Mouse (Mus musculus): ENCODE measurements around the gene Tac1. TPM values are rescaled to one million over a fixed set of nuclear protein-coding genes. Genes with fewer than 3 reads are reported as not detected.
A peak's percentile ranks its signal among the peaks of the same experiment; 100 is the strongest.
"Not testable (repeated sequence)": the region's sequence is repeated elsewhere in the genome, so short reads cannot be mapped to it uniquely, and the experiment has no call there.

The Tac1 gene
- 1.4 TPM in 1 of 2 replicates, not detected in the other for polyA plus RNA-seq (2015; fragmentation: Nextera tagmentation; extraction: Ambion mirVana)

DNA sequence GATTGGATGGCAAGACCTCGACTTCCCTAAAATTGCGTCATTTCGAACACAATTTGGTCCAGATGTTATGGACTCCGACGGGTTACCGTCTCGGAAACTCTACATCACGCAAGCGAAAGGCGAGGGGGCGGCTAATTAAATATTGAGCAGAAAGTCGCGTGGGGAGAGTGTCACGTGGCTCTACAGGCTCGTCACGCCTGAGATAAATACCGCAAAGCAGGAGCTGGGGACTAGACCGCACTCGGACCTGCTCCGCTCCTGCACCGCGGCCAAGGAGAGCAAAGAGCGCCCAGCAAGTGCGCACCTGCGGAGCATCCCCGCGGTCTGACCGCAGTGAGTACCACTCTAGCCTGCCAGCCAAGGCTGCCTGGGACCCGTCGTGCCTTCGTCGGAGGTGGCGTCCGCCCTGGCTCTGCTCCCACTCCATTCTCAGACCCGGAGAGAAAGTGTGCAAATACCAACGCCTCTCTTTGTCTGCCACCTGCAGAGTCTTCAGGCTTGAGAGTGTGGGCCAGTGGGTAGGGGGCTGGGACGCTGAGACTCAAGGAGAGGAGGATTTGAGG is at the start of gene Tac1:
Gene Tac1 (plus strand): TSS at position 51 of the 563 bp plus-strand sequence.
- Histone ChIP-seq H3K36me3 (ENCODE audit: control insufficient read depth, insufficient read depth, low read length) (no peaks in the 10 kb centered on the region), H3K4me1 (replicated peaks; ENCODE audit: control insufficient read depth, insufficient read depth, low read length) (no peaks in the 10 kb centered on the region; the same call in 1 of the 2 replicates), H3K27me3 (ENCODE audit: control insufficient read depth, insufficient read depth, low read depth, low read length) (peaks cover 32% of the 10 kb centered on the region), H3K4me3 (ENCODE audit: low read length) (peak within 1 kb of the TSS; percentile 25), H3K9me3 (ENCODE audit: control insufficient read depth, low read length) (no peaks in the 10 kb centered on the region), H3K9ac (ENCODE audit: low read length) (no peak within 1 kb of the TSS), H3K27ac (ENCODE audit: low read length) (no peak within 1 kb of the TSS), H3K4me2 (ENCODE audit: low read depth, low read length) (peak within 1 kb of the TSS; percentile 39)
- 0 out of 2 replicates have a peak, but pooled peaks have one; percentile 47 for ATAC-seq (ENCODE audit: low read depth)
- 1% methylated on average over 37 of the region's 37 CpGs for WGBS

DNA sequence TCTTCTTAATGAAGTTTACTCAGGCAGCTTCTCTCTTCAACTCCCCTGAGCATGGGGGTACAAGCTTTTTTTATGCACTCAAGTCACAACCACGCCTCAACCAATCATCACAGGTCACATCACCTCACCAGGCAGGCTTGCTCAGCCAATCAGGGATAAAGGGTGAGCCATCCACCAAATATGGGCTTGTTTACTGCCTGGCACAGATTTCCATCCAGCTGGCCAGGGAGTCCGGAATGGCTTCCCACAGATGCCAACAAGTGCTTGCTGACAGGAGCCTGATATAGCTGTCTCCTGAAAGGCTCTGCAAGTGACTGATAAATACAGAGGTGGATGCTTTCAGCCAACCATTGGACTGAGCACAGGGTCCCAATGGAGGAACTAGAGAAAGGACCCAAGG is 11.2 kb upstream of the Tac1 start:
- not testable (repeated sequence) for ATAC-seq (ENCODE audit: low read depth)
- WGBS: 56% methylated on average over 2 of the region's 2 CpGs

DNA sequence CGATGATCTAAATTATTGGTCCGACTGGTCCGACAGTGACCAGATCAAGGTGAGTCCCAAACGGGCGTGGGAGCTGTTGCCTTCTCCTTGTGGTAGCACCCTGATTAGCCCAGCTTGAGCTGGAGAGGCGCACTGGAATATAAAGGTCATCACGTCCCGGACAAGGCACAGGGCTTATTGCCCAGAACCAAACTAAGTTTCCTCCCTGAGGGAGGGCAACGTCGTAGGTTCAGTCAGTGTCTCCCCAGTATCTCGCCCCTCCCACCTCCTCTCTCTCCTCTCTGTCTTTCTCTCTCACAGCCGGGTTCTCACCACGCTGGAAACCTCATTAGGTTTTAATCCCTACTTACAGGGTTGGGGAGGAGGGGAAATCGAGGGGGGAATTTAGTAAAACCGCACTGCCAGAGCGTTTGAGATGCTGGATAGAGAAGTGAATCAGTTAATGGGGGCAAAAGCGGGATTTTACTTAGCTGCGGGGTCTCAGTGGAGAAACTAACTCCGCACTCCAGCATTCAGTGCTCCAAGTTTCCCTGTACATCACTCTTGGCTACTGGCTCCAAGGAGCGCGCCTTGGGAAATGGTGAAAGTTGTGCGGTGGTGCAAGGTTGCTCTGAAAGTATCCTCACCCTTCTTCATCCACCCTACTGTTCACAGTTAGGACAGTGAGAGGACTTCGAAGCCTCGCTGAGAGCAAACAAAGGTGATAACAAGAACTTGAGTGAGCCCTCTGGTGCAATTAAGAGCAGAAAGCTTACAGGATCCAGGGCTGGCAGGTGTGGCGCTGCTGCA is 1.2 kb downstream of the Tac1 start:
- Histone ChIP-seq H3K4me1 (replicated peaks; ENCODE audit: control insufficient read depth, insufficient read depth, low read length) (no peaks in the 10 kb centered on the region; the same call in 1 of the 2 replicates), H3K36me3 (ENCODE audit: control insufficient read depth, insufficient read depth, low read length) (no peaks in the 10 kb centered on the region), H3K9me3 (ENCODE audit: control insufficient read depth, low read length) (no peaks in the 10 kb centered on the region), H3K9ac (ENCODE audit: low read length) (no peak overlapping the region), H3K27ac (ENCODE audit: low read length) (no peak overlapping the region), H3K4me3 (ENCODE audit: low read length) (peak overlapping the region; percentile 25; the same call in 1 of the 2 replicates), H3K4me2 (ENCODE audit: low read depth, low read length) (peak overlapping the region; percentile 39), H3K27me3 (ENCODE audit: control insufficient read depth, insufficient read depth, low read depth, low read length) (peaks cover 32% of the 10 kb centered on the region)
- no peak for ATAC-seq (ENCODE audit: low read depth)
- WGBS: 3% methylated on average over 25 of the region's 25 CpGs

More for the DNA sequence above, 11.2 kb upstream of the Tac1 start:
- not testable (repeated sequence) for H3K4me1 ChIP-seq (replicated peaks; ENCODE audit: control insufficient read depth, insufficient read depth, low read length); H3K27ac ChIP-seq (ENCODE audit: low read length); H3K4me3 ChIP-seq (ENCODE audit: low read length); H3K9me3 ChIP-seq (ENCODE audit: control insufficient read depth, low read length); H3K36me3 ChIP-seq (ENCODE audit: control insufficient read depth, insufficient read depth, low read length); H3K27me3 ChIP-seq (ENCODE audit: control insufficient read depth, insufficient read depth, low read depth, low read length); H3K4me2 ChIP-seq (ENCODE audit: low read depth, low read length); H3K9ac ChIP-seq (ENCODE audit: low read length)

DNA sequence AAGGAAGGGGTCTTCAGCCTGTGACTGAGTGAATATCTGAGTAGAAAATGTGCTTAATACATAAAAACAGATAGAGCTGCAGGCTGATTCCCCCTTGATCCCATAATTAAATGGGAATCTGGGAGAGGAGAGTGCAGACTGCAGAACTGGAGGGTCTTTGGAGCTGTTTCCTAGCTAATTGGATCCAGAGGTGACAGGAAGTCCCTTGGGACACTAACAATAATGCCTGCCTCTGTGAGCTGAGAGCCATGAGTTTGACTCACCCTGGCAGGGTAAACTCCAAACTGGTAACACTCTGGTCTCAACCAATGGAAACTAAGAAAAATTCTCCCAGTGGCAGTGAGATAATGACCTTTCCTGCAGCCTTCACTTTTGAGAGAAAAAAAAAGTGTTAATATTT is 3.5 kb downstream of the Tac1 start:
- no peak overlapping the region for H3K27ac ChIP-seq (ENCODE audit: low read length)
- no peak overlapping the region for H3K9ac ChIP-seq (ENCODE audit: low read length)
- H3K4me2 ChIP-seq (ENCODE audit: low read depth, low read length): no peak overlapping the region
- H3K36me3 ChIP-seq (ENCODE audit: control insufficient read depth, insufficient read depth, low read length): no peaks in the 10 kb centered on the region
- H3K9me3 ChIP-seq (ENCODE audit: control insufficient read depth, low read length): no peaks in the 10 kb centered on the region
- no peaks in the 10 kb centered on the region; the same call in 1 of the 2 replicates for H3K4me1 ChIP-seq (replicated peaks; ENCODE audit: control insufficient read depth, insufficient read depth, low read length)
- ATAC-seq (ENCODE audit: low read depth): no peak
- no peak overlapping the region for H3K4me3 ChIP-seq (ENCODE audit: low read length)
- peaks cover 32% of the 10 kb centered on the region for H3K27me3 ChIP-seq (ENCODE audit: control insufficient read depth, insufficient read depth, low read depth, low read length)

DNA sequence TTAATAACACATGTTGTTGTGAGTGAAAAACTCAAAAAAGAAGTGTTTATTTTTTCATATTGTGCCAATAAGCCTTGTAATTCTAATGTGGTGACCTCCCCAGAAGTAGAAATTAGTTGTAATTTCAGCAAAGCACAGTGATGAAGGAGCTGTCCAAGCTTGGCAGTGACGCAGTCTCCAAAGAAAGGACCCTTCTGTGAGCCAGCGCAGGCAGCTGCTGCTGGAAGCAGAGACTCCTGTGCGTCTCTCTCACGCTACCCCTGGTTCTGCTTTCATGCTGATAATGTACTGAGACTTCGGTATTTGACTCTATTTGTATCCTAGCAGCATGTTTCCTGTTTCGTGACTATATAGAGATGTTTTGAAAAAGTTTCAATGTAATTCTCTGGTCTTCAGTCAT is 7.8 kb downstream of the Tac1 start:
- H3K4me2 ChIP-seq (ENCODE audit: low read depth, low read length): no peak overlapping the region
- no peak overlapping the region for H3K4me3 ChIP-seq (ENCODE audit: low read length)
- H3K36me3 ChIP-seq (ENCODE audit: control insufficient read depth, insufficient read depth, low read length): no peaks in the 10 kb centered on the region
- no peaks in the 10 kb centered on the region for H3K4me1 ChIP-seq (replicated peaks; ENCODE audit: control insufficient read depth, insufficient read depth, low read length)
- ATAC-seq (ENCODE audit: low read depth): no peak
- no peaks in the 10 kb centered on the region for H3K9me3 ChIP-seq (ENCODE audit: control insufficient read depth, low read length)
- no peaks in the 10 kb centered on the region for H3K27me3 ChIP-seq (ENCODE audit: control insufficient read depth, insufficient read depth, low read depth, low read length)
- H3K9ac ChIP-seq (ENCODE audit: low read length): no peak overlapping the region
- 41% methylated on average over 6 of the region's 6 CpGs for WGBS
- H3K27ac ChIP-seq (ENCODE audit: low read length): no peak overlapping the region

DNA sequence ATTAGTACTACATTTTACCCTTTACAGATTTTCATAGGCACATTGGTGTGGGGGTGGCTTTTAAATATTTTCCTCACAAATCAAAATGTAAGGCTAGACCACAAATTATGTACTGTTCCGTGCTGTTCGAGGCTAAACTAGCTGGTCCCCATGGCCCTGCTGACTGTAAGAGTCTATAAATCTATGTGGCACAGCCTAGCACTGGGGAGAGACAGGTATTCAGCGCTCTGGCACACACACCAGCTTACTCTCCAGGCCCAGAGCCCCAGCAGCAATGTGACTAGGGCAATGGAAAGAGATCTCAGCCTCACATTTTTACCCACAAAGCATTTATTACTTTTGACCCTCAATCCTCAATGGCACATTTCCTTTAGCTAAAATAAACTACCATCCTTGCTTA is 9.9 kb downstream of the Tac1 start:
- no peak for ATAC-seq (ENCODE audit: low read depth)
- H3K4me2 ChIP-seq (ENCODE audit: low read depth, low read length): no peak overlapping the region

DNA sequence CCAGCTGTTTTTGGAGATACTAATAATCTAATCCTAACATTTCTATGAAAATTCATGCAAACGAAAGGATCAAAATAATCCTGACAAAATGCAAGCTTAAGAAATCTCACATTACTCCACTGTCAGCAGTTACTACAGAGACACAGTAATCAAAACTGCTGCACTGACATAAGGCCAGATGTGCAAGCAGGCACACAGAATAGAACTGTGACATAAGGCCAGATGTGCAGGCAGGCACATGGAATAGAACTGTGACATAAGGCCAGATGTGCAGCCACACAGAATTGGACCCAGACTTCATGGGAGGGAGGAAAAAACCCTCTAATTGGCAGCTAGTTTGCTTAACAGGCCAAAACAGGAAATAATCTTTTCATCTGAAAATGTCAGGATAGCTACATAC is 16.5 kb downstream of the Tac1 start:
- no peaks in the 10 kb centered on the region for H3K9me3 ChIP-seq (ENCODE audit: control insufficient read depth, low read length)
- no peak overlapping the region for H3K27ac ChIP-seq (ENCODE audit: low read length)
- 49% methylated on average over 1 of the region's 1 CpGs for WGBS
- ATAC-seq (ENCODE audit: low read depth): no peak
- H3K4me2 ChIP-seq (ENCODE audit: low read depth, low read length): no peak overlapping the region
- H3K27me3 ChIP-seq (ENCODE audit: control insufficient read depth, insufficient read depth, low read depth, low read length): no peaks in the 10 kb centered on the region
- H3K36me3 ChIP-seq (ENCODE audit: control insufficient read depth, insufficient read depth, low read length): no peaks in the 10 kb centered on the region
- H3K4me3 ChIP-seq (ENCODE audit: low read length): no peak overlapping the region
- no peak overlapping the region for H3K9ac ChIP-seq (ENCODE audit: low read length)
- no peaks in the 10 kb centered on the region for H3K4me1 ChIP-seq (replicated peaks; ENCODE audit: control insufficient read depth, insufficient read depth, low read length)

More for the DNA sequence above, 9.9 kb downstream of the Tac1 start:
- H3K36me3 ChIP-seq (ENCODE audit: control insufficient read depth, insufficient read depth, low read length): no peaks in the 10 kb centered on the region
- H3K9me3 ChIP-seq (ENCODE audit: control insufficient read depth, low read length): no peaks in the 10 kb centered on the region
- H3K9ac ChIP-seq (ENCODE audit: low read length): no peak overlapping the region
- no peak overlapping the region for H3K4me3 ChIP-seq (ENCODE audit: low read length)
- H3K4me1 ChIP-seq (replicated peaks; ENCODE audit: control insufficient read depth, insufficient read depth, low read length): no peaks in the 10 kb centered on the region
- no peak overlapping the region for H3K27ac ChIP-seq (ENCODE audit: low read length)
- no peaks in the 10 kb centered on the region for H3K27me3 ChIP-seq (ENCODE audit: control insufficient read depth, insufficient read depth, low read depth, low read length)
- WGBS: 64% methylated on average over 3 of the region's 3 CpGs

DNA sequence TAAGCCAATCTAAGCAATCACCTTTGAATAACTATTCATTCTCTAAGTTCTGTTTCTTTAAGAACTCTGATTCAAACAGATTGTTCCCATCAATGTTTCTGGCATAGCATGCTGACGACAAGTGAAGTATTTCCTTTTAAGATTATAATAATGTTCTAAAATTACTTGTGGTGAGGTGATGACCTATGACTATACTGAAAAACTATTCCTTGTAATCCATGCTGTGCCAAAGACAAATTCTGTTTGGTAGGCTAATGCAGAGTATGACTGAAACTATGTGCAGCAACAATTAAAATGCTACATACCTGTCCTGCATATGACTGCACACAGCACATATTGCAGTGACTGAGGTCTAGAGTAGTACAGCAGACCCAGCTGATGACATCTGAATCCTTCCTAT is 23.4 kb downstream of the Tac1 start:
- no peak overlapping the region for H3K4me3 ChIP-seq (ENCODE audit: low read length)
- no peak for ATAC-seq (ENCODE audit: low read depth)
- no peaks in the 10 kb centered on the region for H3K36me3 ChIP-seq (ENCODE audit: control insufficient read depth, insufficient read depth, low read length)
- WGBS: 41% methylated on average over 1 of the region's 1 CpGs
- H3K4me1 ChIP-seq (replicated peaks; ENCODE audit: control insufficient read depth, insufficient read depth, low read length): no peaks in the 10 kb centered on the region
- no peaks in the 10 kb centered on the region for H3K27me3 ChIP-seq (ENCODE audit: control insufficient read depth, insufficient read depth, low read depth, low read length)
- H3K9me3 ChIP-seq (ENCODE audit: control insufficient read depth, low read length): no peaks in the 10 kb centered on the region
- H3K9ac ChIP-seq (ENCODE audit: low read length): no peak overlapping the region
- no peak overlapping the region for H3K27ac ChIP-seq (ENCODE audit: low read length)
- H3K4me2 ChIP-seq (ENCODE audit: low read depth, low read length): no peak overlapping the region

DNA sequence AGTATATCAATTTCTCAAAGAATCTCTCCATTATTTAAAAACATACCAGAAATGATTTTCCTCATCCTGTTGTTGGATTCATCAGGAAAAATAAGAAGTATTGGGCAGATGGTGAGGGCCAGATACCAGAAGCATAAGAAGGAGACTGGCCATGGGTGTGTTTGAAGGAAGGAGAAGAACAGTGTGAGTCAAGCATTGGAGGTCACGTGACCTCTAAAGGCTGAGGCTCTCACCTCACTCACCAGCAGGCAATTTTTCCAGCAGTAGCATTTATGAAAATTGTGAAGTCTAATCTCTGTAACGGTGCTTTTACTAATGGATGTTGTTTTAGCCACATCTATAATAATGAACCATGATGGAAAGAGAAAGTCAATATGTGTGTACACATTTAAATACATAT is 39.8 kb downstream of the Tac1 start:
- no peaks in the 10 kb centered on the region for H3K9me3 ChIP-seq (ENCODE audit: control insufficient read depth, low read length)
- no peaks in the 10 kb centered on the region for H3K4me1 ChIP-seq (replicated peaks; ENCODE audit: control insufficient read depth, insufficient read depth, low read length)
- no peak overlapping the region for H3K27ac ChIP-seq (ENCODE audit: low read length)
- no peak overlapping the region for H3K4me2 ChIP-seq (ENCODE audit: low read depth, low read length)
- 78% methylated on average over 2 of the region's 2 CpGs for WGBS
- no peak for ATAC-seq (ENCODE audit: low read depth)
- no peaks in the 10 kb centered on the region for H3K36me3 ChIP-seq (ENCODE audit: control insufficient read depth, insufficient read depth, low read length)
- no peak overlapping the region for H3K4me3 ChIP-seq (ENCODE audit: low read length)
- H3K9ac ChIP-seq (ENCODE audit: low read length): no peak overlapping the region
- H3K27me3 ChIP-seq (ENCODE audit: control insufficient read depth, insufficient read depth, low read depth, low read length): no peaks in the 10 kb centered on the region
